Mouse (Mus musculus) hindbrain, embryonic 14.5 days (tissue): ENCODE data around the gene Prkcd. TPM values are rescaled to one million over a fixed set of nuclear protein-coding genes. Genes with fewer than 3 reads are reported as not detected.

ENCODE experiments used
- ATAC-seq: fragments of 200-750 bp; cut with Nextera tagmentation; 2 replicates; pipeline ENCODE4 v1.8.0; 2017; ENCODE audit warnings: moderate number of reproducible peaks, mild to moderate bottlenecking, moderate TSS enrichment, moderate library complexity; ENCODE audit not compliant: low FRiP score
- DNase-seq: peaks from one replicate; pipeline ENCODE4 v3.0.0-alpha.2; 2015; ENCODE audit warnings: low spot score
- H3K27ac ChIP-seq: fragments of 300-500 bp; sonication (generic); 2 replicates; pipeline ENCODE4 v1.5.1; 2014; ENCODE audit warnings: mild to moderate bottlenecking, moderate library complexity
- H3K27me3 ChIP-seq: fragments of 300-500 bp; sonication (generic); 2 replicates; pipeline ENCODE4 v1.6.1; 2014; ENCODE audit warnings: mild to moderate bottlenecking, low read length, mixed read lengths; ENCODE audit not compliant: control insufficient read depth, insufficient read depth
- H3K36me3 ChIP-seq: fragments of 300-500 bp; sonication (generic); replicated peaks from 2 replicates; pipeline ENCODE4 v1.6.1; 2014; ENCODE audit not compliant: control insufficient read depth, insufficient read depth
- H3K4me1 ChIP-seq: fragments of 300-500 bp; sonication (generic); replicated peaks from 2 replicates; pipeline ENCODE4 v1.6.1; 2014; ENCODE audit warnings: antibody characterized with exemption, low read length, mixed read lengths; ENCODE audit not compliant: control insufficient read depth, insufficient read depth
- H3K4me2 ChIP-seq: fragments of 300-500 bp; sonication (generic); replicated peaks from 2 replicates; pipeline ENCODE4 v1.6.1; 2014; ENCODE audit warnings: mild to moderate bottlenecking, moderate library complexity
- H3K4me3 ChIP-seq: fragments of 300-500 bp; sonication (generic); replicated peaks from 2 replicates; pipeline ENCODE4 v1.5.1; 2014; ENCODE audit warnings: mild to moderate bottlenecking, low read length
- H3K9ac ChIP-seq: fragments of 300-500 bp; sonication (generic); 2 replicates; pipeline ENCODE4 v1.6.1; 2014
- H3K9me3 ChIP-seq: fragments of 300-500 bp; sonication (generic); 2 replicates; pipeline ENCODE4 v1.6.1; 2016; ENCODE audit warnings: low read length; ENCODE audit not compliant: control insufficient read depth
- WGBS: fragments of 180-500 bp; shearing (Covaris S2); extraction: QIAGEN DNeasy Blood & Tissue Kit; methylation state at CpG from one replicate; pipeline ENCODE4 v1.1.7; 2014; 5-methylcytosine and 5-hydroxymethylcytosine counted together
- polyA plus RNA-seq: library from polyadenylated mRNA; unstranded; fragments of >200 nt; fragmentation: Nextera tagmentation; extraction: Ambion mirVana; gene quantifications from 2 replicates; pipeline ENCODE4 v1.2.1, GENCODE M21; 2014

The Prkcd gene
- polyA plus RNA-seq, 1 experiment from 2014 or later = 21.1 TPM

- no peak overlapping the region for H3K9ac ChIP-seq
- ATAC-seq = no peak
- H3K36me3 ChIP-seq = peaks cover 65% of the 10 kb centered on the region
- H3K9me3 ChIP-seq = no peaks in the 10 kb centered on the region
- H3K4me3 ChIP-seq = no peak overlapping the region
- H3K27ac ChIP-seq = peak overlapping the region; percentile 10; the same call in 1 of the 2 replicates
- no peak for DNase-seq
- H3K4me2 ChIP-seq = no peak overlapping the region
- WGBS = 91% methylated on average over 13 of the region's 13 CpGs
- no peaks in the 10 kb centered on the region for H3K27me3 ChIP-seq
- 0 out of 2 replicates have a peak, but pooled peaks cover 12% of the 10 kb centered on the region for H3K4me1 ChIP-seq
These were observed 65.1 kb downstream of the Prkcd start for GRCm38 (mm10) chr14:30560803-30561389.

- H3K4me2 ChIP-seq = no peak overlapping the region
- DNase-seq (no peak), ATAC-seq (no peak)
- peaks cover 53% of the 10 kb centered on the region for H3K36me3 ChIP-seq
- no peaks in the 10 kb centered on the region for H3K9me3 ChIP-seq
- no peak overlapping the region for H3K4me3 ChIP-seq
- H3K27me3 ChIP-seq = no peaks in the 10 kb centered on the region
- H3K9ac ChIP-seq = no peak overlapping the region
- H3K27ac ChIP-seq = no peak overlapping the region
- 0 out of 2 replicates have a peak, but pooled peaks cover 12% of the 10 kb centered on the region for H3K4me1 ChIP-seq
- 89% methylated on average over 17 of the region's 17 CpGs for WGBS
These were observed 66.6 kb downstream of the Prkcd start for GRCm38 (mm10) chr14:30559321-30559850.

GRCm38 (mm10) chr14:30557730-30558129, 68.3 kb downstream of the Prkcd start:
- DNase-seq (no peak), ATAC-seq (no peak)
- 74% methylated on average over 9 of the region's 9 CpGs for WGBS
- no peak overlapping the region for H3K9ac ChIP-seq
- no peak overlapping the region for H3K4me3 ChIP-seq
- peaks cover 42% of the 10 kb centered on the region for H3K36me3 ChIP-seq
- no peak overlapping the region for H3K27ac ChIP-seq
- no peaks in the 10 kb centered on the region for H3K27me3 ChIP-seq
- H3K4me2 ChIP-seq = no peak overlapping the region
- 0 out of 2 replicates have a peak, but pooled peaks cover 12% of the 10 kb centered on the region for H3K4me1 ChIP-seq
- H3K9me3 ChIP-seq = no peaks in the 10 kb centered on the region

GRCm38 (mm10) chr14:30556651-30557050, 69.4 kb downstream of the Prkcd start:
- H3K4me1 ChIP-seq = peaks cover 10% of the 10 kb centered on the region
- no peak overlapping the region for H3K27ac ChIP-seq
- ATAC-seq (no peak), DNase-seq (no peak)
- H3K4me3 ChIP-seq = no peak overlapping the region
- H3K9me3 ChIP-seq = no peaks in the 10 kb centered on the region
- no peaks in the 10 kb centered on the region for H3K27me3 ChIP-seq
- H3K9ac ChIP-seq = no peak overlapping the region
- H3K36me3 ChIP-seq = peaks cover 39% of the 10 kb centered on the region
- 95% methylated on average over 2 of the region's 2 CpGs for WGBS
- no peak overlapping the region for H3K4me2 ChIP-seq

- 93% methylated on average over 4 of the region's 4 CpGs for WGBS
- ATAC-seq = no peak
- Histone ChIP-seq H3K4me3 (no peak overlapping the region), H3K36me3 (peaks cover 4% of the 10 kb centered on the region; the same call in 1 of the 2 replicates), H3K9me3 (no peaks in the 10 kb centered on the region), H3K9ac (no peak overlapping the region), H3K27me3 (no peaks in the 10 kb centered on the region), H3K4me2 (no peak overlapping the region), H3K27ac (no peak overlapping the region), H3K4me1 (peaks cover 21% of the 10 kb centered on the region)
- no peak for DNase-seq
These were observed 72.8 kb downstream of the Prkcd start for GRCm38 (mm10) chr14:30553185-30553584.

GRCm38 (mm10) chr14:30551981-30552380, 74.0 kb downstream of the Prkcd start:
- H3K4me1 ChIP-seq = peaks cover 26% of the 10 kb centered on the region
- no peak overlapping the region for H3K4me3 ChIP-seq
- H3K9me3 ChIP-seq = no peaks in the 10 kb centered on the region
- WGBS = 97% methylated on average over 2 of the region's 2 CpGs
- DNase-seq (no peak), ATAC-seq (no peak)
- H3K36me3 ChIP-seq = 0 out of 2 replicates have a peak, but pooled peaks cover 4% of the 10 kb centered on the region
- H3K4me2 ChIP-seq = no peak overlapping the region
- no peak overlapping the region for H3K27ac ChIP-seq
- H3K27me3 ChIP-seq = no peaks in the 10 kb centered on the region
- no peak overlapping the region for H3K9ac ChIP-seq

GRCm38 (mm10) chr14:30551509-30551908, 74.5 kb downstream of the Prkcd start:
- DNase-seq (no peak), ATAC-seq (no peak)
- Histone ChIP-seq H3K4me3 (0 out of 2 replicates have a peak overlapping the region, but pooled peaks have one; percentile 0), H3K9me3 (no peaks in the 10 kb centered on the region), H3K9ac (no peak overlapping the region), H3K4me2 (peak overlapping the region; percentile 75), H3K27ac (no peak overlapping the region), H3K27me3 (no peaks in the 10 kb centered on the region), H3K4me1 (peaks cover 26% of the 10 kb centered on the region), H3K36me3 (0 out of 2 replicates have a peak, but pooled peaks cover 4% of the 10 kb centered on the region)
- WGBS = 65% methylated on average over 5 of the region's 5 CpGs

- peak overlapping the region; percentile 75 for H3K4me2 ChIP-seq
- DNase-seq (no peak), ATAC-seq (no peak)
- H3K4me1 ChIP-seq = peaks cover 26% of the 10 kb centered on the region
- peak overlapping the region; percentile 62 for H3K4me3 ChIP-seq
- H3K36me3 ChIP-seq = no peaks in the 10 kb centered on the region
- H3K9me3 ChIP-seq = no peaks in the 10 kb centered on the region
- no peaks in the 10 kb centered on the region for H3K27me3 ChIP-seq
- H3K27ac ChIP-seq = no peak overlapping the region
- H3K9ac ChIP-seq = peak overlapping the region; percentile 86
- 37% methylated on average over 8 of the region's 8 CpGs for WGBS
These were observed 75.6 kb downstream of the Prkcd start for GRCm38 (mm10) chr14:30550232-30551070.

- DNase-seq (no peak), ATAC-seq (peak; percentile 9; the same call in 1 of the 2 replicates)
- no peaks in the 10 kb centered on the region for H3K36me3 ChIP-seq
- peak overlapping the region; percentile 86 for H3K9ac ChIP-seq
- peak overlapping the region; percentile 62 for H3K4me3 ChIP-seq
- 0% methylated on average over 10 of the region's 10 CpGs for WGBS
- H3K4me1 ChIP-seq = peaks cover 26% of the 10 kb centered on the region
- H3K4me2 ChIP-seq = peak overlapping the region; percentile 75
- no peaks in the 10 kb centered on the region for H3K9me3 ChIP-seq
- H3K27me3 ChIP-seq = no peaks in the 10 kb centered on the region
- H3K27ac ChIP-seq = peak overlapping the region; percentile 91
These were observed 76.2 kb downstream of the Prkcd start for GRCm38 (mm10) chr14:30549777-30550149.
